Mouse (Mus musculus): Measurements from ENCODE around the gene Dnah2.

GRCm38 (mm10) chr11:69386758-69387157, 162.2 kb downstream of the Dnah2 start:
- TF ChIP-seq CTCF (conservative IDR thresholded peaks at IDR 0.05 in 1 of 2, IDR thresholded peaks at IDR 0.05 in 1 of 2; ENCODE audit: low read depth in 2 of 2, low read length in 2 of 2), result no peak
- no peak for TF ChIP-seq HCFC1 (IDR thresholded peaks at IDR 0.05; ENCODE audit: low read depth, low read length)
